Comparison of ENCODE assay signal across 8 mouse cellular contexts in genomic region chr11:115898886-115899285, GRCm38 (mm10). TPM values are rescaled to one million over a fixed set of nuclear protein-coding genes. Genes with fewer than 3 reads are reported as not detected.
DNase-seq lines count a peak whose midpoint lies in the region; ATAC-seq and TF ChIP-seq lines count a peak whose summit lies in the region.

No protein-coding gene starts in this region.

- no peaks in the 10 kb centered on the region for H3K27me3 ChIP-seq in midbrain, embryonic 14.5 days (ENCODE audit: control insufficient read depth, insufficient read depth, low read length)
- no peaks in the 10 kb centered on the region for H3K27me3 ChIP-seq in midbrain, embryonic 16.5 days (ENCODE audit: control insufficient read depth, insufficient read depth, low read depth, low read length)
- no peaks in the 10 kb centered on the region for H3K27me3 ChIP-seq in liver, postnatal 0 days (ENCODE audit: insufficient read depth, low read length)

- H3K4me1 ChIP-seq in midbrain, embryonic 14.5 days (ENCODE audit: control insufficient read depth, insufficient read depth, low read length) = no peaks in the 10 kb centered on the region
- H3K4me1 ChIP-seq in midbrain, embryonic 16.5 days (ENCODE audit: control insufficient read depth, insufficient read depth, low read length) = no peaks in the 10 kb centered on the region
- peaks cover 43% of the 10 kb centered on the region for H3K4me1 ChIP-seq in liver, postnatal 0 days (ENCODE audit: insufficient read depth)

- ATAC-seq in midbrain, embryonic 14.5 days (ENCODE audit: low FRiP score, low TSS enrichment) = no peak
- no peak for ATAC-seq in midbrain, embryonic 16.5 days
- ATAC-seq in liver, postnatal 0 days = 0 out of 2 replicates have a peak, but pooled peaks have one; percentile 6

- no peak overlapping the region for H3K4me2 ChIP-seq in midbrain, embryonic 14.5 days (ENCODE audit: low read length)
- H3K4me2 ChIP-seq in midbrain, embryonic 16.5 days (ENCODE audit: low read length) = no peak overlapping the region
- peak overlapping the region; percentile 77 for H3K4me2 ChIP-seq in liver, postnatal 0 days (ENCODE audit: low read depth, low read length)

- TF ChIP-seq EP300 in liver, postnatal 0 days (IDR thresholded peaks at IDR 0.05; ENCODE audit: low read depth) = no peak

- H3K4me3 ChIP-seq in midbrain, embryonic 14.5 days (replicated peaks; ENCODE audit: low read depth, low read length) = no peak overlapping the region
- no peak overlapping the region for H3K4me3 ChIP-seq in midbrain, embryonic 16.5 days (ENCODE audit: low read depth, low read length)
- no peak overlapping the region for H3K4me3 ChIP-seq in liver, postnatal 0 days (ENCODE audit: low read depth, low read length)

- no peak overlapping the region for H3K9ac ChIP-seq in midbrain, embryonic 14.5 days (replicated peaks; ENCODE audit: low read length)
- no peak overlapping the region for H3K9ac ChIP-seq in midbrain, embryonic 16.5 days (ENCODE audit: low read depth, low read length)
- H3K9ac ChIP-seq in liver, postnatal 0 days (replicated peaks) = peak overlapping the region; percentile 80; the same call in 1 of the 2 replicates

- DNase-seq in midbrain, embryonic 14.5 days = peak; percentile 29
- peak; percentile 83 for DNase-seq in c-Kit-positive CD71-positive TER-119-positive erythroid progenitor cells, embryonic 14.5 days (ENCODE audit: low spot score)
- peak; percentile 30 to 49 for DNase-seq in frontal cortex, postnatal 36 days (ENCODE audit: low spot score in 2 of 2)
- peak; percentile 50 to 76 for DNase-seq in layer of hippocampus, adult 18-20 months (ENCODE audit: low spot score in 2 of 2)
- peak; percentile 86 for DNase-seq in liver, postnatal 0 days
- peak; percentile 62 for DNase-seq in right cerebral cortex, postnatal 4 days
- DNase-seq in MN1 (ENCODE audit: low spot score) = no peak

- no peaks in the 10 kb centered on the region for H3K9me3 ChIP-seq in midbrain, embryonic 14.5 days (ENCODE audit: control insufficient read depth, low read length)
- no peaks in the 10 kb centered on the region for H3K9me3 ChIP-seq in midbrain, embryonic 16.5 days (replicated peaks; ENCODE audit: control insufficient read depth, low read length, poor library complexity, severe bottlenecking)
- H3K9me3 ChIP-seq in liver, postnatal 0 days (ENCODE audit: low read length) = no peaks in the 10 kb centered on the region

- H3K27ac ChIP-seq in midbrain, embryonic 14.5 days (replicated peaks; ENCODE audit: low read depth, low read length) = no peak overlapping the region
- H3K27ac ChIP-seq in midbrain, embryonic 16.5 days (ENCODE audit: low read length) = no peak overlapping the region
- peak overlapping the region; percentile 95 for H3K27ac ChIP-seq in liver, postnatal 0 days (ENCODE audit: low read depth)

- 20% methylated on average over 4 of the region's 4 CpGs for WGBS in midbrain, embryonic 14.5 days
- 28% methylated on average over 4 of the region's 4 CpGs for WGBS in midbrain, embryonic 16.5 days
- WGBS in liver, postnatal 0 days (ENCODE audit: insufficient replicate concordance) = 8% methylated on average over 4 of the region's 4 CpGs

- H3K36me3 ChIP-seq in midbrain, embryonic 14.5 days (ENCODE audit: control insufficient read depth, insufficient read depth, low read length) = peaks cover 31% of the 10 kb centered on the region
- peaks cover 2% of the 10 kb centered on the region; the same call in 1 of the 2 replicates for H3K36me3 ChIP-seq in midbrain, embryonic 16.5 days (ENCODE audit: control insufficient read depth, insufficient read depth, low read length)
- H3K36me3 ChIP-seq in liver, postnatal 0 days (replicated peaks; ENCODE audit: insufficient read depth, low read length) = peaks cover 17% of the 10 kb centered on the region

- TF ChIP-seq CTCF in liver, postnatal 0 days (IDR thresholded peaks at IDR 0.05; ENCODE audit: low read depth) = peak; percentile 94

RNA-seq across cellular contexts. Expression of gene Smim5, which starts 0.9 kb away (rescaled TPM):
- 0.46 and 1.1 TPM in 2 replicates for polyA plus RNA-seq in midbrain, embryonic 14.5 days (2014; fragmentation: Nextera tagmentation; extraction: Ambion mirVana)
- polyA plus RNA-seq in midbrain, embryonic 16.5 days (2015; fragmentation: Nextera tagmentation; extraction: Ambion mirVana) = 1.4 and 1.5 TPM in 2 replicates
- total RNA-seq in layer of hippocampus, adult 18-20 months (2021) = under 1 TPM; 0.46 to 0.74 TPM
- 16.8 and 21.5 TPM in 2 replicates for polyA plus RNA-seq in liver, postnatal 0 days (2015; fragmentation: Nextera tagmentation; extraction: Ambion mirVana)

RNA-seq across cellular contexts. Expression of gene Smim6, which starts 12.9 kb away (rescaled TPM):
- 0.22 and 0.31 TPM in 2 replicates for polyA plus RNA-seq in midbrain, embryonic 14.5 days (2014; fragmentation: Nextera tagmentation; extraction: Ambion mirVana)
- polyA plus RNA-seq in midbrain, embryonic 16.5 days (2015; fragmentation: Nextera tagmentation; extraction: Ambion mirVana) = 0.44 and 0.87 TPM in 2 replicates
- total RNA-seq in layer of hippocampus, adult 18-20 months (2021) = not detected
- 1.9 TPM in 2 replicates for polyA plus RNA-seq in liver, postnatal 0 days (2015; fragmentation: Nextera tagmentation; extraction: Ambion mirVana)

RNA-seq across cellular contexts. Expression of gene Sap30bp, which starts 34.2 kb away (rescaled TPM):
- 48.4 and 49.9 TPM in 2 replicates for polyA plus RNA-seq in midbrain, embryonic 14.5 days (2014; fragmentation: Nextera tagmentation; extraction: Ambion mirVana)
- polyA plus RNA-seq in midbrain, embryonic 16.5 days (2015; fragmentation: Nextera tagmentation; extraction: Ambion mirVana) = 49.0 and 51.5 TPM in 2 replicates
- 10 to 100 TPM; 51.3 to 56.7 TPM for total RNA-seq in layer of hippocampus, adult 18-20 months (2021)
- 12.7 and 15.4 TPM in 2 replicates for polyA plus RNA-seq in liver, postnatal 0 days (2015; fragmentation: Nextera tagmentation; extraction: Ambion mirVana)

RNA-seq across cellular contexts. Expression of gene Recql5, which starts 34.4 kb away (rescaled TPM):
- polyA plus RNA-seq in midbrain, embryonic 14.5 days (2014; fragmentation: Nextera tagmentation; extraction: Ambion mirVana) = 18.0 and 18.4 TPM in 2 replicates
- polyA plus RNA-seq in midbrain, embryonic 16.5 days (2015; fragmentation: Nextera tagmentation; extraction: Ambion mirVana) = 24.3 and 25.2 TPM in 2 replicates
- total RNA-seq in layer of hippocampus, adult 18-20 months (2021) = 10 to 100 TPM; 28.6 to 29.4 TPM
- 4.2 and 6.1 TPM in 2 replicates for polyA plus RNA-seq in liver, postnatal 0 days (2015; fragmentation: Nextera tagmentation; extraction: Ambion mirVana)

RNA-seq across cellular contexts. Expression of gene Myo15b, which starts 40.7 kb away (rescaled TPM):
- polyA plus RNA-seq in midbrain, embryonic 14.5 days (2014; fragmentation: Nextera tagmentation; extraction: Ambion mirVana) = 0.15 TPM in 1 of 2 replicates, not detected in the other
- polyA plus RNA-seq in midbrain, embryonic 16.5 days (2015; fragmentation: Nextera tagmentation; extraction: Ambion mirVana) = 0.09 TPM in 1 of 2 replicates, not detected in the other
- under 1 TPM; 0.15 to 0.57 TPM for total RNA-seq in layer of hippocampus, adult 18-20 months (2021)
- 2.4 and 2.7 TPM in 2 replicates for polyA plus RNA-seq in liver, postnatal 0 days (2015; fragmentation: Nextera tagmentation; extraction: Ambion mirVana)
